Mouse (Mus musculus) ES-E14 (cell line): Measurements from ENCODE around the gene Robo4. TPM values are rescaled to one million over a fixed set of nuclear protein-coding genes. Genes with fewer than 3 reads are reported as not detected.

ENCODE experiments used
- DNase-seq: peaks from one replicate; pipeline ENCODE4 v3.0.0-alpha.2; 2013; ENCODE audit warnings: low read depth, low spot score
- H3K27ac ChIP-seq: 2 replicates; pipeline ENCODE4 v1.5.1; 2012; ENCODE audit warnings: low read depth, mild to moderate bottlenecking, low read length, moderate library complexity, mixed read lengths; ENCODE audit not compliant: poor library complexity, insufficient read depth, severe bottlenecking
- H3K36me3 ChIP-seq: 2 replicates; pipeline ENCODE4 v1.6.1; 2012; ENCODE audit warnings: mild to moderate bottlenecking, low read length, moderate library complexity, mixed read lengths; ENCODE audit not compliant: control insufficient read depth, poor library complexity, insufficient read depth, severe bottlenecking
- H3K4me1 ChIP-seq, 2 experiments: fragments of 150-350 bp in 1 of 2; sonication (generic) in 1 of 2; 2 replicates each; pipeline ENCODE4 v1.6.1; 2012; ENCODE audit warnings: low read length in 2 of 2, mild to moderate bottlenecking in 1 of 2, mixed read lengths in 1 of 2; ENCODE audit not compliant: control insufficient read depth in 2 of 2, insufficient read depth in 2 of 2, poor library complexity in 1 of 2
- H3K4me3 ChIP-seq, 2 experiments: fragments of 150-350 bp in 1 of 2; sonication (generic) in 1 of 2; 2 replicates each; pipeline ENCODE4 v1.5.1; 2012; ENCODE audit warnings: low read length in 2 of 2, low read depth in 1 of 2, mild to moderate bottlenecking in 1 of 2, mixed read lengths in 1 of 2; ENCODE audit not compliant: insufficient read depth in 1 of 2, poor library complexity in 1 of 2, severe bottlenecking in 1 of 2
- H3K9ac ChIP-seq: 2 replicates; pipeline ENCODE4 v1.6.1; 2012; ENCODE audit warnings: low read depth, mild to moderate bottlenecking, low read length, mixed read lengths; ENCODE audit not compliant: poor library complexity, insufficient read depth, severe bottlenecking
- H3K9me3 ChIP-seq: fragments of 150-350 bp; sonication (generic); 2 replicates; pipeline ENCODE4 v1.6.1; 2012; ENCODE audit warnings: low read depth, mild to moderate bottlenecking, low read length; ENCODE audit not compliant: control insufficient read depth, insufficient read depth
- CHD2 ChIP-seq: IDR thresholded peaks from 2 replicates; pipeline ENCODE4 v1.6.1; 2014; ENCODE audit warnings: mild to moderate bottlenecking, low read depth, low read length, inconsistent platforms
- HCFC1 ChIP-seq: IDR thresholded peaks from 2 replicates; pipeline ENCODE4 v1.6.1; 2012; ENCODE audit warnings: low read length, inconsistent platforms, borderline replicate concordance; ENCODE audit not compliant: insufficient read depth
- MAFK ChIP-seq: IDR thresholded peaks from 2 replicates; pipeline ENCODE4 v1.6.1; 2014; ENCODE audit warnings: mild to moderate bottlenecking, low read depth, low read length, inconsistent platforms; ENCODE audit not compliant: insufficient read depth
- ZC3H11A ChIP-seq: IDR thresholded peaks from 2 replicates; pipeline ENCODE4 v1.6.1; 2012; ENCODE audit warnings: low read depth, mild to moderate bottlenecking, inconsistent platforms, low read length, borderline replicate concordance
- ZNF384 ChIP-seq: IDR thresholded peaks from 2 replicates; pipeline ENCODE4 v1.6.1; 2012; ENCODE audit warnings: low read depth, low read length, inconsistent platforms
- in situ Hi-C, 2 experiments: fragments of 600-800 bp; cut with MboI; formaldehyde crosslinking; loops; one replicate each; pipeline ENCODE4 v1.15.1; 2025; ENCODE audit warnings: low sequenced_read_pairs in 2 of 2, inconsistent platforms in 1 of 2; ENCODE audit not compliant: unreplicated experiment in 2 of 2
- total RNA-seq: library from RNA; depleted of rRNA; stranded (reverse); fragments of 300-350 nt; gene quantifications from 2 replicates; pipeline ENCODE4 v1.2.3, GENCODE M21; 2012

Gene Robo4
- total RNA-seq, 1 experiment, result 11.2 TPM

DNA sequence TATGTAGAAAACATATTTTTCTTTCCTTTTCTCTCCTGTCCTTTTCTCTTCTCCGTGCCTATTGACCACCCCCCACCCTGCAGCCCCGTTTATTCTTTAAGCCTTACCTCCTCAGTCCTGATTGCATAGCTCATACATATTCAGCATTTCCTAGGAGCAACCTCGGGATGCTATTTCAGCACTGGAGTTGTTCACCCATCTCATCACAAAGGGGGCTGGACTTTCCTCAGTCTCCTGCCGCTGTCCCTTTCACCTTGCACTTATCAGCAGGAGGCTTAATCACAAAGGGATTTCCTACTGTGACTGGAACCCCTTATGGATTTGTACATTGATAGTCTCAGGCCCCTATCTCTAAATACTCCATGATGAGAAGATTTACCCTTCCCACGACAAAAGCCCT lies 50.7 kb downstream of the Robo4 start:
- Histone ChIP-seq H3K9me3 (no peaks in the 10 kb centered on the region), H3K36me3 (no peaks in the 10 kb centered on the region), H3K9ac (no peak overlapping the region), H3K27ac (no peak overlapping the region), H3K4me3 (no peak overlapping the region), H3K4me1 (peaks cover 5 to 7% of the 10 kb centered on the region in 2 experiments; a peak in 2 of 4 replicates)
- no peak for DNase-seq
- in situ Hi-C loops, result no loop called here
- no peak for TF ChIP-seq ZC3H11A
- no peak for TF ChIP-seq HCFC1
- TF ChIP-seq CHD2, result no peak
- TF ChIP-seq MAFK, result no peak
- no peak for TF ChIP-seq ZNF384

DNA sequence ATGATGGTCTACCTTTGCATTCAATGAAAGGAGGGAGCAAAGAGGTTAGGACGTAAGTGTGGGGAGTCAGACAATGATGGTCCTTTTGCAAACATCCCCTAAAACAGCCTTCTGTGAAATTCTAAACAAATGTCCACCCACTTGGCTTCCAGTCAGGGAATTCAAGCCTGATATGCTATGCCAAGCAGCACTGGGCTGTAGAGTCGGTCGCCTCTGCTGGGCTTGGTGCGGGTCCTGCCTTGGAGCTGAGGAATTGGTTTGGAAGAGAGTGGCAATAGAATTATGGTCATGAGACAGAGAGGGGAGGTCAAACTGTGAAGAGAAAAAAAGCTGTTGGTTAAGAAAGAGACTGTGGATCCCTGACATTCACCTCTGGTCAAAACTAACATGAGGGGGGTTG lies 51.6 kb downstream of the Robo4 start:
- Histone ChIP-seq H3K4me3 (no peak overlapping the region), H3K9ac (no peak overlapping the region), H3K9me3 (no peaks in the 10 kb centered on the region), H3K4me1 (peaks cover 5 to 7% of the 10 kb centered on the region in 2 experiments; a peak in 2 of 4 replicates), H3K27ac (no peak overlapping the region), H3K36me3 (no peaks in the 10 kb centered on the region)
- in situ Hi-C loops, result no loop called here
- no peak for TF ChIP-seq HCFC1
- no peak for TF ChIP-seq CHD2
- no peak for DNase-seq

DNA sequence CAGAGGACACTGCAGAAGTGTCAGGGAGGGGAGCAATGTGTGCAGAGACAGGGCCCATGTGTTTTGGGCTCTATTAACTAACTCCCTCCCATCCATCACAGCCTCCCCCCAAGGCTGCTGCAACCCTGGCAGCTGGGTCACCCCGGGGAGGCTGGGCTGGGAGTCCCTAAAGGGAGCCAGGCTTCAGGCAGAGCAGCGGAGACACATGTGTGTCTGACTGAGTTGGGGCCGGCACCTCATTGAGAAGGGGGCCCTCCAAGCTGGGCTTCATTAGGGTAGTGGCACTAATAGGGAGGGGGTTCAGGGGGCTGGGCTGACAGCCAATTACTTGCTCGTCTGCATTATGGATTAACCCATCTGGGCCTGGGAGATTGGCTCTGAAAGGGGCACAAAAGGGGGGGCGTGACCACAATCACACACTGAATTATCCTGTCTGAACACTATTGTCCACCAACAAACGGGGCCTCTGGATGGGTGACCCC lies 52.4 kb downstream of the Robo4 start:
- in situ Hi-C loops, result no loop called here
- Histone ChIP-seq H3K9ac (no peak overlapping the region), H3K4me1 (peaks cover 5 to 7% of the 10 kb centered on the region in 2 experiments; a peak in 2 of 4 replicates), H3K36me3 (no peaks in the 10 kb centered on the region), H3K9me3 (no peaks in the 10 kb centered on the region), H3K27ac (no peak overlapping the region), H3K4me3 (no peak overlapping the region)
- TF ChIP-seq HCFC1, result no peak
- no peak for TF ChIP-seq ZC3H11A
- TF ChIP-seq MAFK, result no peak
- no peak for TF ChIP-seq ZNF384
- TF ChIP-seq CHD2, result no peak
- no peak for DNase-seq

DNA sequence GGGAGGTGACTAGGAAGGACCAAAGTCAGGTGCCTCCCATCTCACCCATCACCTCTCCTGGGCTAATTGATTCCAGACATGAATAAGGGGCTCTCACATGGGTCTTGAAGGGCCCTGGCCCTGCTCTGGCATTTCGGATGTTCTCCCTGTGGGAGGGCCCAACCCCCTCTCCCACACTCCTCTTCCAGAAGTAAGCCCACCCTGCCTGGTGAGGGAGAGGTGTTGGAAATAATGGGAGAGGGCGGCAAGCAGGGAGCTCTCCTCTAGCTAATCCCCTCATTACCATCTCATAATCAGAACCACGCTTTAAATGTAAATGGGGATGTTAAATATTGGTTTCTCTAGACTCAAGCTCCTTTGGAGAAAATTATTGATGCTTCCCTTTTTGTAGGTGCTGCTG lies 53.3 kb downstream of the Robo4 start:
- TF ChIP-seq ZC3H11A, result no peak
- TF ChIP-seq ZNF384, result no peak
- TF ChIP-seq CHD2, result no peak
- no peak for TF ChIP-seq HCFC1
- no peak for TF ChIP-seq MAFK
- Histone ChIP-seq H3K9ac (no peak overlapping the region), H3K4me3 (no peak overlapping the region), H3K27ac (no peak overlapping the region), H3K4me1 (peaks cover 5 to 7% of the 10 kb centered on the region in 2 experiments; a peak in 2 of 4 replicates), H3K9me3 (no peaks in the 10 kb centered on the region), H3K36me3 (no peaks in the 10 kb centered on the region)
- DNase-seq, result no peak
- in situ Hi-C loops, result no loop called here

DNA sequence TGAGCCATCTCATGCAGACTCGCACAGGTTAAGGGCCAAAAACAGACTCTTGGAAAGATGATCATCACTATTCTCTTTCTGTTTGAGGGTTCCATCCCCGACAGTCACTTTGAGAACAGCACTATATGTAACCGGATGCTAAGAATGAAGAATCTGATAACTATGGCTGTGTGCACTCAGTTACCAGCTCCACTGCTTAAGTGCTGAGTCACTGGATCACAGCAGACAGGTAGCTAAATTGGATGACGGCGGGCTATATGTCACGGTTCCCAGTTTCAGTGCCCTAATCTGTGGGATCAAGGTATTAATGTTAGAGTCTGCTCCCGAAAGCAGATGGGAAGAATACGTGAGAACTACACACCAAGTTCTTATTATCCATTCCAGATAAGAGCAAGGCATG lies 54.2 kb downstream of the Robo4 start:
- no peak for DNase-seq
- Histone ChIP-seq H3K36me3 (no peaks in the 10 kb centered on the region), H3K9me3 (no peaks in the 10 kb centered on the region), H3K4me3 (0 out of 4 replicates have a peak overlapping the region, but pooled peaks of 1 of the 2 experiments have one; percentile 37), H3K27ac (no peak overlapping the region), H3K9ac (no peak overlapping the region), H3K4me1 (peaks cover 5 to 7% of the 10 kb centered on the region in 2 experiments; a peak in 2 of 4 replicates)
- in situ Hi-C loops, result no loop called here
- TF ChIP-seq HCFC1 (no peak), MAFK (peak; percentile 68)
